20 mouse cellular contexts compared by ENCODE assay signal in genomic region chr2:34204325-34204724, GRCm38 (mm10).
DNase-seq lines count a peak whose midpoint lies in the region; ATAC-seq lines count a peak whose summit lies in the region.
"Had no signal": no experiment of that assay in that cellular context is flagged by ENCODE, and none has a peak within 500 bp of the region (broad histone marks: within the 10 kb centered on the region; RNA-seq: fewer than 3 reads in every experiment).

No protein-coding gene starts in this region.

- intact Hi-C loops in heart, postnatal 10 days (cut with DNase I) = no loop called here

- peak; percentile 55 for DNase-seq in CD4-positive helper T cell, adult 2 months (ENCODE audit: low read depth, low spot score)
- DNase-seq in CD4-positive, CD25-positive, alpha-beta regulatory T cell, adult 2 months (ENCODE audit: low read depth, low spot score) = peak; percentile 9
- no peak for DNase-seq in gastrocnemius, postnatal 25 days
- no peak for DNase-seq in heart, postnatal 10 days
- no peak for DNase-seq in adrenal gland, adult 18-20 months (ENCODE audit: low spot score in 2 of 2)
- DNase-seq in cerebellum, postnatal 14 days = no peak
- DNase-seq: adrenal gland, adult 8-10 months; adrenal gland, postnatal 14 days; adrenal gland, postnatal 36 days; cerebellum, adult 11-12 months; cerebellum, adult 2 months; cerebellum, adult 9-10 months; cerebellum, postnatal 10 days; cerebellum, postnatal 36 days; embryo, embryonic 11 days had no signal

- peak; percentile 53 for ATAC-seq in activated CD4-positive, CD25-positive, alpha-beta regulatory T cell, adult 4 months
- ATAC-seq in inflammation-experienced regulatory T-cells, adult 6 months = peak; percentile 68
- ATAC-seq: forebrain, embryonic 14.5 days; forebrain, embryonic 16.5 days; Patski had no signal

Comparison
In these comparisons a context has a peak if more than half of its experiments do, and no peak if none do; other contexts are left out.
1. DNase-seq: peak in CD4-positive helper T cell, adult 2 months (single experiment) and CD4-positive, CD25-positive, alpha-beta regulatory T cell, adult 2 months (single experiment); none in gastrocnemius, postnatal 25 days (single experiment), heart, postnatal 10 days (0 of 2), adrenal gland, adult 18-20 months (0 of 2) and cerebellum, postnatal 14 days (0 of 2).